Mouse (Mus musculus): ENCODE results near the gene Polr3g. TPM values are rescaled to one million over a fixed set of nuclear protein-coding genes. Genes with fewer than 3 reads are reported as not detected.
"Not testable (repeated sequence)": the region's sequence is repeated elsewhere in the genome, so short reads cannot be mapped to it uniquely, and the experiment has no call there.

Gene Polr3g
- polyA plus RNA-seq, 1 experiment from 2014 or later, result 15.2 TPM

GRCm38 (mm10) chr13:81629395-81629794, 81.4 kb downstream of the Polr3g start:
- WGBS, result 72% methylated on average over 3 of the region's 3 CpGs
- Histone ChIP-seq H3K36me3 (no peaks in the 10 kb centered on the region), H3K4me3 (no peak overlapping the region), H3K9ac (no peak overlapping the region), H3K27me3 (peaks cover 22% of the 10 kb centered on the region), H3K27ac (no peak overlapping the region), H3K4me1 (replicated peaks) (peaks cover 6% of the 10 kb centered on the region), H3K4me2 (no peak overlapping the region), H3K9me3 (replicated peaks) (no peaks in the 10 kb centered on the region)
- no peak for ATAC-seq (replicated peaks; ENCODE audit: insufficient number of reproducible peaks, insufficient read depth, low FRiP score, low read depth)

GRCm38 (mm10) chr13:81628631-81629190, 82.1 kb downstream of the Polr3g start:
- Histone ChIP-seq H3K27ac (no peak overlapping the region), H3K9ac (no peak overlapping the region), H3K36me3 (no peaks in the 10 kb centered on the region), H3K9me3 (replicated peaks) (no peaks in the 10 kb centered on the region), H3K4me1 (replicated peaks) (peaks cover 6% of the 10 kb centered on the region), H3K27me3 (peaks cover 19% of the 10 kb centered on the region), H3K4me3 (no peak overlapping the region), H3K4me2 (no peak overlapping the region)
- ATAC-seq (replicated peaks; ENCODE audit: insufficient number of reproducible peaks, insufficient read depth, low FRiP score, low read depth), result no peak
- WGBS, result 60% methylated on average over 2 of the region's 2 CpGs

- not testable (repeated sequence) for H3K36me3 ChIP-seq; ATAC-seq (replicated peaks; ENCODE audit: insufficient number of reproducible peaks, insufficient read depth, low FRiP score, low read depth); H3K4me1 ChIP-seq (replicated peaks); H3K9ac ChIP-seq; H3K9me3 ChIP-seq (replicated peaks); H3K4me2 ChIP-seq; H3K4me3 ChIP-seq; H3K27ac ChIP-seq
- H3K27me3 ChIP-seq, result peaks cover 12% of the 10 kb centered on the region
- WGBS, result 49% methylated on average over 1 of the region's 1 CpGs
Measured at GRCm38 (mm10) chr13:81627861-81628260, 83.0 kb downstream of the Polr3g start.

Other genes with a start within 250 kb of the Polr3g start
- 0.58 and 0.76 TPM in 2 replicates for gene Adgrv1, start 77.9 kb downstream of the Polr3g start, polyA plus RNA-seq (2015; fragmentation: Nextera tagmentation; extraction: Ambion mirVana)
- 19.0 and 19.8 TPM in 2 replicates for gene Lysmd3, start 53.4 kb downstream of the Polr3g start, polyA plus RNA-seq (2015; fragmentation: Nextera tagmentation; extraction: Ambion mirVana)
- 6.6 and 8.6 TPM in 2 replicates for gene Mblac2, start 328 bp upstream of the Polr3g start, polyA plus RNA-seq (2015; fragmentation: Nextera tagmentation; extraction: Ambion mirVana)
- 146 and 183 TPM in 2 replicates for gene Cetn3, start 72.1 kb upstream of the Polr3g start, polyA plus RNA-seq (2015; fragmentation: Nextera tagmentation; extraction: Ambion mirVana)